ENCODE assay signal across 8 mouse cellular contexts in genomic region chr4:155178981-155179512, GRCm38 (mm10). TPM values are rescaled to one million over a fixed set of nuclear protein-coding genes. Genes with fewer than 3 reads are reported as not detected.
DNase-seq lines count a peak whose midpoint lies in the region; ATAC-seq lines count a peak whose summit lies in the region.

No protein-coding gene starts in this region.

- H3K4me1 ChIP-seq in neural tube, embryonic 11.5 days (ENCODE audit: control insufficient read depth, insufficient read depth, low read length): peaks cover 50% of the 10 kb centered on the region
- H3K4me1 ChIP-seq in forebrain, embryonic 15.5 days: peaks cover 50% of the 10 kb centered on the region

- H3K4me2 ChIP-seq in neural tube, embryonic 11.5 days (ENCODE audit: low read depth): no peak overlapping the region; the same call in 1 of the 2 replicates
- no peak overlapping the region for H3K4me2 ChIP-seq in forebrain, embryonic 15.5 days (replicated peaks)

- peak overlapping the region; percentile 82 for H3K27ac ChIP-seq in neural tube, embryonic 11.5 days (ENCODE audit: low read depth, low read length)
- H3K27ac ChIP-seq in forebrain, embryonic 15.5 days (replicated peaks): peak overlapping the region; percentile 64

- H3K9ac ChIP-seq in neural tube, embryonic 11.5 days (ENCODE audit: low read length): peak overlapping the region; percentile 14
- no peak overlapping the region for H3K9ac ChIP-seq in forebrain, embryonic 15.5 days (replicated peaks)

- no peaks in the 10 kb centered on the region for H3K36me3 ChIP-seq in neural tube, embryonic 11.5 days (ENCODE audit: control insufficient read depth, insufficient read depth, low read length)
- H3K36me3 ChIP-seq in forebrain, embryonic 15.5 days: no peaks in the 10 kb centered on the region

- no peak for ATAC-seq in neural tube, embryonic 11.5 days (ENCODE audit: insufficient read depth, low FRiP score, low TSS enrichment)
- no peak for ATAC-seq in forebrain, embryonic 15.5 days (replicated peaks)
- peak; percentile 36 for ATAC-seq in inflammation-experienced regulatory T-cells, adult 6 months

- H3K9me3 ChIP-seq in neural tube, embryonic 11.5 days (ENCODE audit: control insufficient read depth, low read length): no peaks in the 10 kb centered on the region
- H3K9me3 ChIP-seq in forebrain, embryonic 15.5 days: no peaks in the 10 kb centered on the region

- no peak overlapping the region for H3K4me3 ChIP-seq in neural tube, embryonic 11.5 days (ENCODE audit: low read depth, low read length)
- no peak overlapping the region for H3K4me3 ChIP-seq in forebrain, embryonic 15.5 days

- DNase-seq in neural tube, embryonic 11.5 days (ENCODE audit: low spot score): no peak
- DNase-seq in neural tube, embryonic 10.5 days (ENCODE audit: extremely low spot score, low spot score): no peak
- peak; percentile 67 to 81 for DNase-seq in lung, postnatal 4 days
- no peak for DNase-seq in right cerebral cortex, postnatal 4 days
- DNase-seq in cerebellum, postnatal 36 days: no peak
- DNase-seq in frontal cortex, adult 2 months (ENCODE audit: extremely low spot score in 1 of 2, low spot score in 1 of 2): no peak

- WGBS in neural tube, embryonic 11.5 days: 34% methylated on average over 3 of the region's 3 CpGs
- 32% methylated on average over 3 of the region's 3 CpGs for WGBS in forebrain, embryonic 15.5 days

- no peaks in the 10 kb centered on the region for H3K27me3 ChIP-seq in neural tube, embryonic 11.5 days (ENCODE audit: control insufficient read depth, insufficient read depth, low read length)
- no peaks in the 10 kb centered on the region for H3K27me3 ChIP-seq in forebrain, embryonic 15.5 days

RNA-seq across cellular contexts. Expression of gene Ski, which starts 43.3 kb away (rescaled TPM):
- polyA plus RNA-seq in neural tube, embryonic 11.5 days (2014; fragmentation: Nextera tagmentation; extraction: Ambion mirVana): 15.1 and 16.6 TPM in 2 replicates
- polyA plus RNA-seq in forebrain, embryonic 15.5 days (2015; fragmentation: Nextera tagmentation; extraction: Ambion mirVana): 14.3 TPM in 2 replicates
- 10 to 100 TPM; 10.7 to 26.8 (median 26.8) TPM for polyA plus RNA-seq in inflammation-experienced regulatory T-cells, adult 6 months (2017; shearing (Covaris generic))
- polyA plus RNA-seq in frontal cortex, adult 2 months (2012; rRNA removed): 76.4 and 78.3 TPM in 2 replicates

Comparison
In these comparisons a context has a peak if more than half of its experiments do, and no peak if none do; other contexts are left out.
1. DNase-seq: peak in lung, postnatal 4 days (2 of 2); none in neural tube, embryonic 11.5 days (single experiment), neural tube, embryonic 10.5 days (single experiment), right cerebral cortex, postnatal 4 days (single experiment), cerebellum, postnatal 36 days (0 of 2) and frontal cortex, adult 2 months (0 of 2).